Mouse (Mus musculus) ES-E14 (cell line): Measurements from ENCODE around the gene Tubb5. TPM values are rescaled to one million over a fixed set of nuclear protein-coding genes. Genes with fewer than 3 reads are reported as not detected.

Source experiments
- DNase-seq: peaks from one replicate; pipeline ENCODE4 v3.0.0-alpha.2; 2013; ENCODE audit warnings: low read depth, low spot score
- H3K27ac ChIP-seq: 2 replicates; pipeline ENCODE4 v1.5.1; 2012; ENCODE audit warnings: low read depth, mild to moderate bottlenecking, low read length, moderate library complexity, mixed read lengths; ENCODE audit not compliant: poor library complexity, insufficient read depth, severe bottlenecking
- H3K36me3 ChIP-seq: 2 replicates; pipeline ENCODE4 v1.6.1; 2012; ENCODE audit warnings: mild to moderate bottlenecking, low read length, moderate library complexity, mixed read lengths; ENCODE audit not compliant: control insufficient read depth, poor library complexity, insufficient read depth, severe bottlenecking
- H3K4me1 ChIP-seq, 2 experiments: fragments of 150-350 bp in 1 of 2; sonication (generic) in 1 of 2; 2 replicates each; pipeline ENCODE4 v1.6.1; 2012; ENCODE audit warnings: low read length in 2 of 2, mild to moderate bottlenecking in 1 of 2, mixed read lengths in 1 of 2; ENCODE audit not compliant: control insufficient read depth in 2 of 2, insufficient read depth in 2 of 2, poor library complexity in 1 of 2
- H3K4me3 ChIP-seq, 2 experiments: fragments of 150-350 bp in 1 of 2; sonication (generic) in 1 of 2; 2 replicates each; pipeline ENCODE4 v1.5.1; 2012; ENCODE audit warnings: low read length in 2 of 2, low read depth in 1 of 2, mild to moderate bottlenecking in 1 of 2, mixed read lengths in 1 of 2; ENCODE audit not compliant: insufficient read depth in 1 of 2, poor library complexity in 1 of 2, severe bottlenecking in 1 of 2
- H3K9ac ChIP-seq: 2 replicates; pipeline ENCODE4 v1.6.1; 2012; ENCODE audit warnings: low read depth, mild to moderate bottlenecking, low read length, mixed read lengths; ENCODE audit not compliant: poor library complexity, insufficient read depth, severe bottlenecking
- H3K9me3 ChIP-seq: fragments of 150-350 bp; sonication (generic); 2 replicates; pipeline ENCODE4 v1.6.1; 2012; ENCODE audit warnings: low read depth, mild to moderate bottlenecking, low read length; ENCODE audit not compliant: control insufficient read depth, insufficient read depth
- CHD2 ChIP-seq: IDR thresholded peaks from 2 replicates; pipeline ENCODE4 v1.6.1; 2014; ENCODE audit warnings: mild to moderate bottlenecking, low read depth, low read length, inconsistent platforms
- HCFC1 ChIP-seq: IDR thresholded peaks from 2 replicates; pipeline ENCODE4 v1.6.1; 2012; ENCODE audit warnings: low read length, inconsistent platforms, borderline replicate concordance; ENCODE audit not compliant: insufficient read depth
- MAFK ChIP-seq: IDR thresholded peaks from 2 replicates; pipeline ENCODE4 v1.6.1; 2014; ENCODE audit warnings: mild to moderate bottlenecking, low read depth, low read length, inconsistent platforms; ENCODE audit not compliant: insufficient read depth
- ZC3H11A ChIP-seq: IDR thresholded peaks from 2 replicates; pipeline ENCODE4 v1.6.1; 2012; ENCODE audit warnings: low read depth, mild to moderate bottlenecking, inconsistent platforms, low read length, borderline replicate concordance
- ZNF384 ChIP-seq: IDR thresholded peaks from 2 replicates; pipeline ENCODE4 v1.6.1; 2012; ENCODE audit warnings: low read depth, low read length, inconsistent platforms
- in situ Hi-C, 2 experiments: fragments of 600-800 bp; cut with MboI; formaldehyde crosslinking; loops; one replicate each; pipeline ENCODE4 v1.15.1; 2025; ENCODE audit warnings: low sequenced_read_pairs in 2 of 2, inconsistent platforms in 1 of 2; ENCODE audit not compliant: unreplicated experiment in 2 of 2
- total RNA-seq: library from RNA; depleted of rRNA; stranded (reverse); fragments of 300-350 nt; gene quantifications from 2 replicates; pipeline ENCODE4 v1.2.3, GENCODE M21; 2012; rRNA removed

Gene Tubb5
- total RNA-seq, 1 experiment, result 1,157 TPM

- no peak overlapping the region for H3K4me3 ChIP-seq
- H3K27ac ChIP-seq, result no peak overlapping the region
- in situ Hi-C loops, result no loop called here
- no peaks in the 10 kb centered on the region for H3K9me3 ChIP-seq
- H3K4me1 ChIP-seq, result no peaks in the 10 kb centered on the region
- H3K36me3 ChIP-seq, result no peaks in the 10 kb centered on the region
- TF ChIP-seq HCFC1, result no peak
- no peak for TF ChIP-seq ZNF384
- no peak for TF ChIP-seq MAFK
- TF ChIP-seq CHD2, result no peak
- no peak for TF ChIP-seq ZC3H11A
- no peak overlapping the region for H3K9ac ChIP-seq
- DNase-seq, result no peak
Observed at GRCm38 (mm10) chr17:35788025-35788424, 50.1 kb downstream of the Tubb5 start.

GRCm38 (mm10) chr17:35787493-35787892 lies 50.6 kb downstream of the Tubb5 start:
- TF ChIP-seq ZNF384 (no peak), CHD2 (no peak), HCFC1 (no peak), ZC3H11A (no peak), MAFK (no peak)
- DNase-seq, result no peak

GRCm38 (mm10) chr17:35785140-35785539 lies 53.0 kb downstream of the Tubb5 start:
- TF ChIP-seq CHD2, result no peak
- TF ChIP-seq HCFC1, result no peak
- no peak for TF ChIP-seq MAFK
- TF ChIP-seq ZNF384, result no peak
- no peak for TF ChIP-seq ZC3H11A
- Histone ChIP-seq H3K9me3 (no peaks in the 10 kb centered on the region), H3K9ac (no peak overlapping the region), H3K27ac (no peak overlapping the region), H3K4me3 (no peak overlapping the region), H3K4me1 (no peaks in the 10 kb centered on the region), H3K36me3 (no peaks in the 10 kb centered on the region)
- no peak for DNase-seq
- in situ Hi-C loops, result no loop called here

More at GRCm38 (mm10) chr17:35787493-35787892, 50.6 kb downstream of the Tubb5 start:
- no peaks in the 10 kb centered on the region for H3K9me3 ChIP-seq
- no peaks in the 10 kb centered on the region for H3K36me3 ChIP-seq
- no peak overlapping the region for H3K9ac ChIP-seq
- no peak overlapping the region for H3K4me3 ChIP-seq
- no peaks in the 10 kb centered on the region for H3K4me1 ChIP-seq
- H3K27ac ChIP-seq, result no peak overlapping the region
- in situ Hi-C loops, result no loop called here

DNA sequence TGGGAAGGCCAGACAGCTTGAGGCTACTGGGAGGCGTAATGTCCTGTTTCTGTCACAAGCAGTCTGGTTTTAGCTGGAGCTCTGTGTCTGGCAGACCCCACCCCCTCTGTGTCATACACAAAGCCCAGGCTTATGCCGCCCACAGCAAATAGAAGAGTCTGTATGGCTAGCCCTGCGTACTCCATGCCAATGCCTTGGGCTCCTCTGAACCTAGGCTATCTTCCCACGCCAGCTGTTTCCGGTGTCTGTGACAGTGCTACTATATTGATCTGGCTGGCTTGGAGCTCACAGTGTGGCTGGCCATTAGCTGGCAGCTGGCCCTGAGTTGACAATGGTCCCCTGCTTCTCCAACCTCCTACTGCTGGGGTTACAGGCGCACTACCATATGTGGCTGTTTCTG lies 54.2 kb downstream of the Tubb5 start:
- TF ChIP-seq CHD2 (no peak), ZC3H11A (no peak), MAFK (no peak), ZNF384 (no peak), HCFC1 (no peak)
- H3K27ac ChIP-seq, result no peak overlapping the region
- DNase-seq, result no peak
- no peaks in the 10 kb centered on the region for H3K4me1 ChIP-seq
- in situ Hi-C loops, result no loop called here
- no peak overlapping the region for H3K4me3 ChIP-seq
- no peaks in the 10 kb centered on the region for H3K36me3 ChIP-seq
- no peaks in the 10 kb centered on the region for H3K9me3 ChIP-seq
- H3K9ac ChIP-seq, result no peak overlapping the region

Other genes starting within 250 kb of the Tubb5 start
- 0.53 TPM in 1 of 2 replicates, not detected in the other for gene Sfta2, start 236.8 kb downstream of the Tubb5 start, total RNA-seq
- not detected in 2 replicates for gene Gm9573, start 211.7 kb downstream of the Tubb5 start, total RNA-seq
- gene Mucl3, start 194.6 kb downstream of the Tubb5 start, total RNA-seq, result 0.85 and 1.1 TPM in 2 replicates
- 58.5 and 90.3 TPM in 2 replicates for gene Vars2, start 170.7 kb downstream of the Tubb5 start, total RNA-seq
- 75.3 and 83.0 TPM in 2 replicates for gene Gtf2h4, start 164.6 kb downstream of the Tubb5 start, total RNA-seq
- 46.0 and 78.8 TPM in 2 replicates for gene Ddr1, start 133.7 kb downstream of the Tubb5 start, total RNA-seq
- gene Ier3, start 16.6 kb downstream of the Tubb5 start, total RNA-seq, result 29.3 and 32.3 TPM in 2 replicates
- gene Flot1, start 15.1 kb downstream of the Tubb5 start, total RNA-seq, result 31.6 and 34.6 TPM in 2 replicates
- gene Mdc1, start 3.2 kb upstream of the Tubb5 start, total RNA-seq, result 23.8 and 31.7 TPM in 2 replicates
- gene Nrm, start 23.0 kb upstream of the Tubb5 start, total RNA-seq, result 24.7 and 43.0 TPM in 2 replicates
- gene Ppp1r18, start 27.3 kb upstream of the Tubb5 start, total RNA-seq, result 23.2 and 29.9 TPM in 2 replicates
- 202 and 391 TPM in 2 replicates for gene Dhx16, start 41.5 kb upstream of the Tubb5 start, total RNA-seq
- gene 2310061I04Rik, start 59.1 kb upstream of the Tubb5 start, total RNA-seq, result 13.6 and 15.8 TPM in 2 replicates
- 12.5 and 12.9 TPM in 2 replicates for gene Atat1, start 71.8 kb upstream of the Tubb5 start, total RNA-seq
- 189 and 226 TPM in 2 replicates for gene Mrps18b, start 78.1 kb upstream of the Tubb5 start, total RNA-seq
- gene Ppp1r10, start 78.1 kb upstream of the Tubb5 start, total RNA-seq, result 64.8 and 68.2 TPM in 2 replicates
- gene Abcf1, start 131.5 kb upstream of the Tubb5 start, total RNA-seq, result 115 and 117 TPM in 2 replicates
- 51.6 and 64.1 TPM in 2 replicates for gene Gnl1, start 141.5 kb upstream of the Tubb5 start, total RNA-seq
- 13.8 and 17.0 TPM in 2 replicates for gene Prr3, start 141.9 kb upstream of the Tubb5 start, total RNA-seq
- not detected in 2 replicates for gene H2-T24, start 182.3 kb upstream of the Tubb5 start, total RNA-seq
- gene H2-T23, start 194.5 kb upstream of the Tubb5 start, total RNA-seq, result 0.67 and 0.95 TPM in 2 replicates
- 2.7 and 5.8 TPM in 2 replicates for gene H2-T22, start 204.4 kb upstream of the Tubb5 start, total RNA-seq
- 0.18 and 0.21 TPM in 2 replicates for gene Gm6034, start 204.7 kb upstream of the Tubb5 start, total RNA-seq
- 0.37 and 0.54 TPM in 2 replicates for gene Gm11127, start 220.1 kb upstream of the Tubb5 start, total RNA-seq